Mouse (Mus musculus) G1E (cell line): Measurements from ENCODE around the gene Tdp2.

Experiments used
- CTCF ChIP-seq: IDR thresholded peaks from 2 replicates; pipeline ENCODE4 v1.5.1; 2012; ENCODE audit warnings: low read depth, low read length, inconsistent platforms, mixed read lengths
- GATA1 ChIP-seq: IDR thresholded peaks from 2 replicates; pipeline ENCODE4 v1.6.1; 2012; ENCODE audit warnings: borderline replicate concordance, low read length, inconsistent platforms, mixed read lengths
- TAL1 ChIP-seq: conservative IDR thresholded peaks from 2 replicates; pipeline ENCODE4 v1.6.1; 2012; ENCODE audit warnings: low read depth, low read length, inconsistent platforms, mixed read lengths

GRCm38 (mm10) chr13:24799925-24800673 lies 31.4 kb upstream of the Tdp2 start:
- TF ChIP-seq CTCF = no peak
- no peak for TF ChIP-seq GATA1
- TF ChIP-seq TAL1 = no peak
